Mouse (Mus musculus) spleen, adult 12 weeks (tissue): Measurements from ENCODE around the gene Pgpep1l.

Source experiments
- DNase-seq: peaks from one replicate; pipeline ENCODE4 v3.0.0; 2022; ENCODE audit warnings: low spot score

Gene Pgpep1l

DNA sequence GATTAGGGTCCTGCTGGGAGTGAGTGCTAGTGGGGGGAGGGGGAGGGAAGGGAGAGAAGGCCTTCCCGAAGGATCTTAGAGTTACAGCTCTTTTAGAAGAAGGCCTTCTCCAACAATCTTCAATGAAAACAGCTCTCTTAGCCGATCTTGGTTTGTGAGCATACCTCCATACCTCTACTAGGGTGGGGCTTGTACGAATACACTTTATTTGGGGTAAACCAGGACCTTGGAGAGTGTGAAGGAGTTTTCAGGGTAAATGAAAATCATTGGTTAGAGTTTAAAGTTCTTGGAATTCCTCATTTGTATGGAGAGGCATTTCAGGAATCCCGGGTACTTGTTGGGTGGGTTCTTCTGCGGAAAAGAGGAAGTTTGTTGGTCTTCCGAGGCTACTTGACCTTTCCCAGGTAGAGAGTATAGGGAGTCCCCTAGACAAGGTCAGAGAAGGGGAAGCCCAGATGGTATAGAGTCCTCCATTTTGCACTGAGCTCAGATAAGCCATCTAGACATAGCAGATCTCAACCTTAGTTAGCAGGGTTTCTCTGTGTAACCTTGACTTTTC, 4.4 kb downstream of the Pgpep1l start:
- DNase-seq, result no peak

DNA sequence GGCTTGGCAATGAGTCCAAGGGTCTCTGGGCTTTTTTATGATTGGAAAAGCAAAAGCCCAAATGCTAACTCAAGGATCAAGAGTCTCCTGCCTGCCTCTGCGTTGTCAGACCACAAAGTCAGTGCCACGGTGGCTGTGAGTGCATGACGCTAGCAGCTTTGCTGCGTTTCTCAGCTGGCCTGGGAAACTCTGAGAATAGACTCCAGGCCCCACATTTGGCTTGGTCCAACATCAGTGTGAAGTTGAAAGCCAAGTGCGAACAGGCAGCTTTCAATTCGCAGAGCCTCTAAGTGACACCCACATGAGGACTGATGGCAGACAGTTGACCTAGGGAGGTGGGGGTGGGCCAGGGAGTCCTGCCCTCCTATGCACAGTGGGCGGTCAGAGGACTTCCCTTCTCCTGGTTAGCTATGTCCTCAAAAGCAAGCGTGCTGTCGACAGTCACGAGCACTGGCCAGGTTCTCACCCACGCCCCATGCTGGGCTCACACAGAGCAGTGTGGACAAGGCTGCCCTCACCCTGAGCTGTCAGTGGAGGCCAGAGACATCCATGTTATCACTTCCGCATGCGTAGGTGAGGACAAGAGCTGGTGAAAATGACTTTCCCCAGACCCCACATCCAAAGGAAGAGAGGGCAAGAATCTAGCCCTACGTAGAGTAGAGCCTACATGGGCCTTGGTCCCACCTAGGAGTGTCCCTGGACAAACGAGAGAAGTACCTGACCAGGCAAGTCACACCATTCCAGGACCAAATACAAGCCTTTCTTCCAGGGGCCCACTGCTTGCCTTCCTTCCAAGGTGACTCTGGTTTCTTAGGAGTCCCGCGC, 5.5 kb downstream of the Pgpep1l start:
- no peak for DNase-seq

DNA sequence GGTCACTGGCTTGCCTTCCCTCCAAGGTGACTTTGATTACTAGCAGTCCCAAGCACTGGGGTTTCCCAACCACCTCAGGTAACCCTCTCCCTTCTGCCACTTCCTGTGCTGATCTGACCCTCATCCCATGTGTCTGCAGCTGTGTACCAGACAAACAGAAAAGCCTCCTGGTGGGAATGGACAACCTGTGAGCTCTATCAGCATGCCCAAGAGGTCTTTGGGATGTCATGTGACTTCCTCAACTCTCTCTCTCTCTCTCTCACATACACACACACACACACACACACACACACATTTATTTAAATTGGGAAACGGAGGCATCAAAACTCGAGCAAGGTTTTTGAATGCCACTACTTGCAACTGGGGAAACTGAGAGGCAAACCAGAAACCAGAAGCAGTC, 6.3 kb downstream of the Pgpep1l start:
- no peak for DNase-seq

DNA sequence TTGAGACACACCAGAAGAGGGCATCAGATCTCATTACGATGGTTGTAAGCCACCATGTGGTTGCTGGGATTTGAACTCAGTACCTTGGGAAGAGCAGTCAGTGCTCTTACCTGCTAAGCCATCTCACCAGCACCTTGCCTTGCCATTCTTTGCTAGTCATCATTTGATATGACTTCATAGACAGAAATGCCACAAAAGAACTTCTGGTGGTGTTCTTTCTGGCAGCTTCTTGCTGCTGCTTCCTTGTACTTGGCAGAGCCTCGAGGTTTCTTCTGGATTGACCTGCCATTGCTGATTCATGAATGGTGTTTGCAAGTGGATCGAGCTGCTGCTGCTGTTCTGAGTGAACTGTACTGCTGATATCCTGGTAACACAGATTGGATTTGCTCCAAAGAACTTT, 13.1 kb downstream of the Pgpep1l start:
- DNase-seq, result no peak

DNA sequence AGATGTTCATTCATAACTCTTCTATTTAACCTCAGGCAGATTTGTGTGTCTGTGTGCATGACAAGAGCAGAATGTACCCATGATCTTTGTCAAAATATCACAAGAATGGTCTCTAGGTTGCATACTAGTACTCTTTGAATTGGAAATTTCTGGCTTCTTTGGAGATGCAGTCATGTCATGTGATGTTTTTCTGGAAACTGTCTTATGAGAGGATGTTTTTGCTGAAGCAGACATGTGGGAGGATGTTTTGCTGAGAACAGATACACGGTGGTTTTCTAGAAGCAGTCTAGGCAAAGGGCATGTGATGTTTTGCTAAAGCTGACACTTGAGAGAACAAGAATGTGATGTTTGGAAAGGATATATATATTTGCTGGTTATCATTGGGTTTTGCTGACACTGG, 13.6 kb downstream of the Pgpep1l start:
- DNase-seq, result no peak

GRCm38 (mm10) chr7:68246249-68246648, 17.8 kb downstream of the Pgpep1l start:
- no peak for DNase-seq

- DNase-seq, result no peak
These were observed 18.4 kb downstream of the Pgpep1l start for GRCm38 (mm10) chr7:68245681-68246080.

GRCm38 (mm10) chr7:68241205-68241604, 22.8 kb downstream of the Pgpep1l start:
- no peak for DNase-seq

DNA sequence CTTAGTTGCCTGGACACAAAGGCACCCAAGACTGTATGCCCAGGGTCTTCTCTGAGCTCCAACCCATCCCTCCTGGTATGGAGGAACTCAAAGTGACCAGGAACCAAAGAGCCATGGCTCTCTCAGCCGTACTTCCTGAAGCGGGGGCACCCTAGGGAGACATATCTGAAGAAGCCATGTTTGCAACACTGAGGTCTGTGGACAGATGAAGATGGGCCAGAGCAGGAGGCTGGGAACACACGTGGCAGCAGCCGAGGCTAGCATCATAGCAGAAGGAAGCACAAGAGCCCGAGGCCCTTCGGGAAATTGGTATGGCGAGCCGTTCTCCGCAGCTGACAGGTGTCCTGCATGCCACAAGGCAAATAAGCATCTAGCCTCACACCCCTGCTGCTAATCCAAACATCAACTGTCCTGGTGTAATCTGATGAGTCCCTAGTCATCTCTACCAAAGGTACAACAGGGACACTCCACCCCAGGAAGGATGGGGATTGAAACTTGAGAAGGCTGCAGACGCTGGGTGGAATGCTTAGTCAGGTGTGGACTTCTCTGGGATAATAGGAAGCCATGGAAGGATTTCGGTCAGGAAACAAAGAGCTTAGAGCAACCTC, 24.7 kb downstream of the Pgpep1l start:
- DNase-seq, result no peak

DNA sequence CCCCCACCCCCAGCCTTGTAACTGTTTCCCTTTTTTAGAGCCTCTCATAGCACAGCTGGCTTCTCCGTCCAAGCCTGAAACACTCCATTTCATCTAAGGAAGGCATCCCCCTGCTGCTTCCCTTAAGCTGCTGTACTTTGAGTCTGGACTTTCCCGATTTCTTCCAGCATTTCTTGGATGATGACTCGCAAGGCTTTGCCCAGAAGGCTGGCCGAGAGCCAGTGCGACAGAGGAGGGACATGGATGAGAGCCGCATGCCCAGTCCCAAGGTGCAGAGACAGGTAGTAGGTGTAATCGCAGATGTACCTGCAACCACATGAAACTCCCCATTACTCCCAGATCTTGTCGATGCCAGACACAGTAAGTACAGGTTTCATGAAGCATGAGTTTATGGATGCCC, 27.2 kb downstream of the Pgpep1l start:
- DNase-seq, result no peak

- DNase-seq, result no peak
These were observed 30.3 kb downstream of the Pgpep1l start for GRCm38 (mm10) chr7:68233619-68234223.

- no peak for DNase-seq
These were observed 31.5 kb downstream of the Pgpep1l start for GRCm38 (mm10) chr7:68232521-68232920.

DNA sequence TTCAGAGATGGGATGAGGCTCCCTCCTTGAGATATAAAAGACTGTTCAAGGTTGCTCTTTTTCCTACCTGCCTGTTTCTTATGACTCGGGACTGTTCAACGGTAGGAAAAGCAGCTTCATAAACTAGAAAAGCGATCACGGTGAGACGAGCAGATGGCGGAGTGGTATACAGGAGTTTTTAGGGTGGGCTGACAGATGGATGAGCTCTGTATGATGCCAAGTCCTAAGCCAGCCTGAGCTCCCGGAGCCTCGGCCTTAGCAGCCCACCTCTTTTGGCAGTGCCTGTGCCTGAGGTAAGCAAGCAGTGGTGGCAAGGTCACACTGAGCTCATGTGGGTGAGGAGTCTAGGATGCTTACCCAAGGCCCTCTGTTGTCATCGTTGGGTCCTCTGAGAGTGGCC, 33.2 kb downstream of the Pgpep1l start:
- no peak for DNase-seq

- DNase-seq, result no peak
These were observed 35.5 kb downstream of the Pgpep1l start for GRCm38 (mm10) chr7:68228491-68228890.

DNA sequence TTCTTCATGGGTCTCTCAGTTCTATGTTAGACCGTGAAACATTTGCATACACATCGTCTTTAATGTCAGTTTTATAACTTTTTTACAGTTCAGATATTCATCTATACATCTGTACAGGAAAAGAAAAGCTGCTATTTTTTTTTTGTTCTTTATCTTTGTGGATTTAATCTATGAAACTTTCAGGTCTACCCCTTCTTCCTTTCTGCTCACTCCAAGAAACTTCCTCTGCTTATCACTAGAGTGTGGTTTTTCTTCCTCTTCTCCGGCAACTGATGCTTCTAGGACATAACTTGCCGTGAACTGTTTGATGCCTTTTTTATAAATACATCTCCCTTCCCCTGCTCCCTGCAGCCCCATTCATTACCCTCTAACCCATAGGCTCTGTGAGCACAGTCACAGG, 36.4 kb downstream of the Pgpep1l start:
- no peak for DNase-seq

DNA sequence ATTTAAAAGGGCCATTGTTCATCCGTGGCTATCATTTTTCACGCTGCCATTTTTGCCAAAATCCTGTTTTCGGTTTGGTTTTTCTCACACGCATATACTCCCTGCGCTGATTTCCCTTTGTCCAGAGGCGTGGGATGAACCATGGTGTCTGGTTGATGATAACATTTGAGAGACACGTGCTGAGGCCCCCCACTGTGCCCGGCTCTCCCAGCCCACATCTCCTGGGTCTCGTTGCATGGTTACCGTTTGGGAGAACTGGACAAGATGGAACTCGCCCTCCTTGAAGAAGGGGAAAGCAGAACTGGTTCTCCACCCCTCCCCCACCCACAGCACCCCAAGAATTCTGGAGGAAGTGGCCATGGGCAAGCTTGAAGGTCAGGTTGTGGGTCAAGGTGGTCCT, 37.0 kb downstream of the Pgpep1l start:
- DNase-seq, result no peak

DNA sequence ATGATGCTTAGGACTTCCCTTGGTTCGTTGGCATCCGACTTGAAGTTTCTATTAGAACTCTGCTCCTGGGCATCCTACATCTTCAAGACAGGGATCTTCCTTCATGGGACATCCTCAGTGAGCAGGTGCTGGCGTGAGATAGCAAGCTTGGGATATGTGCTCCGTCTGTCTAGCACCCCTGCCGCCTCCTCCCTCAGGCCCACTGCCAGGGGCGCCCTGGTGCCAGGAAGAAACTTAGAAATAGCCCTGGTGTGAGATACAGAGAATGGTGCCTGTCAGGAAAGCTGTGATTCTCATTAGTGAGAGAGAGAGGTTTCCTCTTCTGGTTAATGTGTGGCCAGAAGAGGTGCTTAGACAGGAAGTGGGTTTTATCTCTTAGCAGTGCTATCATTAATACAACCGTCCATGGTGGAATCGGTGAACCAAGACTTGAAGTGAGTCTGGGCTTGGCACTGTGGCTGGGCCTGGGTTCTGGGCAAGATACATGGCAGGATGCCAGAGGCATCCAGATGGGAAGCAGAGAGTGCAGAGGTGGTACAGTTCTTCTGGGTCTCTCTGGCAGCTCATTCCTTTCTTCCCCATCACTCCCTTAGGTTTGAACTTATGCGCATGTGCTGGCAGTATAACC, 38.5 kb downstream of the Pgpep1l start:
- no peak for DNase-seq

DNA sequence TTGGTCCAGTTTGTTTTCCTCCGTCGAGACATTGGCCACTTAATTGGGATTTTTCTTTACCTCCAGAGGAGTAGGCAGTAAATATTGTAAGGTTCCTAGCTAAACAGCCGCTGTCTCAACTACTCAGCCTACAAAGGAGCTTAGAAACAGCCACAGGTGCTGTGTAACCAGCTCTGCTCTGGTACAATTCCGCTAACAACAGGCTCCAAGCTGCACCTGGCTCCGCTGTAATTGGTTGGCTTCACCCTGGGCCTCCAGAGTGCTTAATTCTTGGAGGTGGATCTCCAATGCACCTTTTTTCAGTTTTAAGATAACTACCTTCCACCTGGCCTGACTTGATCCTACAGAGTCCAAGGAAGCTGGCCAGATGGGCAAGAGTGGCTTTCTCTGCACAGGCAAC, 40.0 kb downstream of the Pgpep1l start:
- no peak for DNase-seq

- DNase-seq, result no peak
These were observed 40.7 kb downstream of the Pgpep1l start for GRCm38 (mm10) chr7:68223356-68223808.

- DNase-seq, result no peak
These were observed 42.3 kb downstream of the Pgpep1l start for GRCm38 (mm10) chr7:68221677-68222230.

GRCm38 (mm10) chr7:68218879-68219278, 45.2 kb downstream of the Pgpep1l start:
- no peak for DNase-seq

GRCm38 (mm10) chr7:68215522-68216070, 48.4 kb downstream of the Pgpep1l start:
- DNase-seq, result no peak
